Mouse (Mus musculus): ENCODE data around the gene 4930556J24Rik. TPM values are rescaled to one million over a fixed set of nuclear protein-coding genes. Genes with fewer than 3 reads are reported as not detected.
"Not testable (repeated sequence)": the region's sequence is repeated elsewhere in the genome, so short reads cannot be mapped to it uniquely, and the experiment has no call there.

4930556J24Rik gene
- polyA plus RNA-seq, 1 experiment = not detected

GRCm38 (mm10) chr11:3978421-3978820 lies 1.8 kb upstream of the 4930556J24Rik start:
- 88% methylated on average over 5 of the region's 5 CpGs for WGBS
- no peak for DNase-seq (ENCODE audit: low read depth, low spot score)

GRCm38 (mm10) chr11:3974311-3974710 lies 2.3 kb downstream of the 4930556J24Rik start:
- WGBS = 80% methylated on average over 3 of the region's 3 CpGs
- DNase-seq (ENCODE audit: low read depth, low spot score) = no peak

- DNase-seq (ENCODE audit: low read depth, low spot score) = no peak
- WGBS = 90% methylated on average over 7 of the region's 7 CpGs
Measured at GRCm38 (mm10) chr11:3973081-3973480, 3.5 kb downstream of the 4930556J24Rik start.

GRCm38 (mm10) chr11:3970361-3970760 lies 6.2 kb downstream of the 4930556J24Rik start:
- 92% methylated on average over 7 of the region's 7 CpGs for WGBS
- DNase-seq (ENCODE audit: low read depth, low spot score) = no peak

GRCm38 (mm10) chr11:3969837-3970236 lies 6.7 kb downstream of the 4930556J24Rik start:
- 83% methylated on average over 3 of the region's 3 CpGs for WGBS
- DNase-seq (ENCODE audit: low read depth, low spot score) = no peak

- 4% methylated on average over 11 of the region's 11 CpGs for WGBS
- no peak for DNase-seq (ENCODE audit: low read depth, low spot score)
Measured at GRCm38 (mm10) chr11:3964416-3965172, 12.0 kb downstream of the 4930556J24Rik start.

GRCm38 (mm10) chr11:3963610-3964415 lies 12.8 kb downstream of the 4930556J24Rik start, which contains the start of gene Pes1:
Gene Pes1, plus strand, starts transcription at chr11:3963975.
- peak; percentile 78 for DNase-seq (ENCODE audit: low read depth, low spot score)
- WGBS = under 1% methylated on average over 31 of the region's 31 CpGs

GRCm38 (mm10) chr11:3963155-3963554 lies 13.4 kb downstream of the 4930556J24Rik start:
- DNase-seq (ENCODE audit: low read depth, low spot score) = no peak
- 77% methylated on average over 10 of the region's 10 CpGs for WGBS

- no peak for DNase-seq (ENCODE audit: low read depth, low spot score)
- 67% methylated on average over 3 of the region's 3 CpGs for whole genome bisulfite sequencing
Measured at GRCm38 (mm10) chr11:3961761-3962160, 14.8 kb downstream of the 4930556J24Rik start.

- 51% methylated on average over 2 of the region's 2 CpGs for WGBS
- no peak for DNase-seq (ENCODE audit: low read depth, low spot score)
Measured at GRCm38 (mm10) chr11:3960901-3961300, 15.7 kb downstream of the 4930556J24Rik start.

GRCm38 (mm10) chr11:3955371-3955770 lies 21.2 kb downstream of the 4930556J24Rik start:
- WGBS = 75% methylated on average over 4 of the region's 4 CpGs
- DNase-seq (ENCODE audit: low read depth, low spot score) = not testable (repeated sequence)

GRCm38 (mm10) chr11:3954876-3955275 lies 21.7 kb downstream of the 4930556J24Rik start:
- WGBS = 88% methylated on average over 5 of the region's 5 CpGs

GRCm38 (mm10) chr11:3946386-3946785 lies 30.2 kb downstream of the 4930556J24Rik start:
- WGBS = 34% methylated on average over 1 of the region's 1 CpGs
- no peak for DNase-seq (ENCODE audit: low read depth, low spot score)

More at GRCm38 (mm10) chr11:3954876-3955275, 21.7 kb downstream of the 4930556J24Rik start:
- DNase-seq (ENCODE audit: low read depth, low spot score) = not testable (repeated sequence)

- DNase-seq (ENCODE audit: low read depth, low spot score) = no peak
- 78% methylated on average over 7 of the region's 7 CpGs for WGBS
Measured at GRCm38 (mm10) chr11:3941371-3941770, 35.2 kb downstream of the 4930556J24Rik start.

- 51% methylated on average over 13 of the region's 13 CpGs for WGBS
Measured at GRCm38 (mm10) chr11:3937321-3937874, 39.2 kb downstream of the 4930556J24Rik start.

GRCm38 (mm10) chr11:3936318-3936717 lies 40.3 kb downstream of the 4930556J24Rik start:
- WGBS = 79% methylated on average over 3 of the region's 3 CpGs
- DNase-seq (ENCODE audit: low read depth, low spot score) = no peak

More at GRCm38 (mm10) chr11:3937321-3937874, 39.2 kb downstream of the 4930556J24Rik start:
- DNase-seq (ENCODE audit: low read depth, low spot score) = no peak

GRCm38 (mm10) chr11:3935135-3935534 lies 41.4 kb downstream of the 4930556J24Rik start:
- no peak for DNase-seq (ENCODE audit: low read depth, low spot score)
- 74% methylated on average over 4 of the region's 4 CpGs for WGBS

- WGBS = 88% methylated on average over 9 of the region's 9 CpGs
- DNase-seq (ENCODE audit: low read depth, low spot score) = no peak
Measured at GRCm38 (mm10) chr11:3933756-3934285, 42.8 kb downstream of the 4930556J24Rik start.

- 1% methylated on average over 20 of the region's 26 CpGs for WGBS
- DNase-seq (ENCODE audit: low read depth, low spot score) = peak; percentile 69
Measured at GRCm38 (mm10) chr11:3931511-3932211, 44.9 kb downstream of the 4930556J24Rik start, which contains the start of gene Tcn2. Gene Tcn2, minus strand, starts transcription at chr11:3932159.
